Mouse (Mus musculus) liver, adult (tissue): Measurements from ENCODE around the gene Psmc5.

Experiments used
- GATA4 ChIP-seq: IDR thresholded peaks from 2 replicates; pipeline ENCODE4 v1.6.1; 2014; ENCODE audit warnings: mild to moderate bottlenecking, low read length; ENCODE audit not compliant: insufficient replicate concordance

The Psmc5 gene

DNA sequence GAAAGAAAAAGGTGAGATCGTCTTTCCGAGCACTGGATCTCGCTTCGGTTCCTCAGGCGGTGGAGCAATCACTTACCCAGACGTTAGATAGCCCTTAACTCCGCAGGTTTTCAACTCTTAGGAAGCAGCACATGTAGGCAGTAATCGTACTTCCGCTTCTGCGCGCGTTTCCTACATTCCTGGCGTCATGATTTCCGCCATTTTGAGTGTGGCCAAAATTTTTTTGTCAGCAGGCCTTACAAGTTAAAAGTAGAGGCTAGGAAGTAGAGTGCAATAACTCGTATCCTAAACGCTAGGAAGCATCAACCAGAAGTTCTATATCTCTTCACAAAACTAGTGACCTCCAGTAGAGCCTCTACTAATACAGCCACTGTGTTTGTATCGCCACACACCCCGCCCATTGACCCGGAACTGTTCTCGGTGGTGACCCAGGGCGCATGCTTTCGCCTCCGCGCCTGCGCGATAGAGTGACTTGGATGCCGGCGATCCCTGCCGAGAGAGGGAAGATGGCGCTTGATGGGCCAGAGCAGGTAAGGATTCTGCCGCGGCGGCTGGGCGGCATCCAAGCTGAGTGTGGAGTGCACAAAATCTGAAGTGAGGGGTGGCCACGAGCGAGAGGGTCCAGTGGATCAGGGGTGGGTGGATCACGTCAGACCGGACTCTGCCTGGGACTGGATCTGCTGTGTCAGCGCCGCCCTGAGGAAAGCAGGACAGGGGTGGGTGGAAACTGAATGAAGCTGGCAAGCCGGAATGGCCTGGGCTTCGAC is at the start of gene Psmc5, which contains the start of gene Ftsj3:
TSS of gene Psmc5 (plus strand) at position 470 of the 767 bp plus-strand sequence.
TSS of gene Ftsj3 (minus strand) at position 395 of the 767 bp plus-strand sequence.
- no peak for TF ChIP-seq GATA4

DNA sequence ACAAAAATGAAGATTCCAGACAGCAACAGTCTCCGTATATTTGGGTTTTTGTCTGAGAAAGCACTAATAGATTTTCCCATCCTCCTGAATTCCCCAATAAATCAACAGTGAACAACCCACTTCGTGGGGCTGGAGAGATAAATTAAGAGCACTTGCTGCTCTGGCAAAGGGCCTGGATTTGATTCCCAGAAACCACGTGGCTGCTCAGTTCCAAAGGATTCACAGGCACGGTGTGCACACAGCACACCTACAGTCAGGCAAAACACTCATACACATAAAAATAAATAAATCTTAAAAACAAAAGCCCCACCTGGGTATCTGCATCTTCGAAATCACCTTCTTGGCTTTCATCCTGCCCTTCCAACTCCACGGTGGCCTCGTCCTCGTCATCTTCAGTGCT is 43.2 kb upstream of the Psmc5 start:
- TF ChIP-seq GATA4 = no peak

DNA sequence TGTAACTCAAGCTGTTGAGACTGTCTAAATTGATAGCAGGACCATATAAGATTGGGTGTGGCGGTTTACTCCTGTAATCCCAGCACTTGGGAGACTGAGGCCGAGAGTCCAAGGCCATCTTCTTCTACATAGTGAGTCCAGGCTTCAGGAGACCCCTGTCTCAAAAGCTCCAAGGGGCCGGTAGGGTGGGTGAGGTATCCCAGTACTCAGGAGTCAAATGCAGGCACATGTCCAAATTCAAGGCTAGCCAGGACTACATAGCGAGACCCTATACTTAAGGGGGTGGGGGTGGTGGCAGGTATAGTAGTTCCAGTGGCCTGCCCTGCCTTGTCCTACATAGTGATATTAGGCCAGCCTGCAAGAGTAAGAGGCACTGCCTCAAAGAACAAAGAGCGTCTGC is 41.1 kb upstream of the Psmc5 start:
- no peak for TF ChIP-seq GATA4

DNA sequence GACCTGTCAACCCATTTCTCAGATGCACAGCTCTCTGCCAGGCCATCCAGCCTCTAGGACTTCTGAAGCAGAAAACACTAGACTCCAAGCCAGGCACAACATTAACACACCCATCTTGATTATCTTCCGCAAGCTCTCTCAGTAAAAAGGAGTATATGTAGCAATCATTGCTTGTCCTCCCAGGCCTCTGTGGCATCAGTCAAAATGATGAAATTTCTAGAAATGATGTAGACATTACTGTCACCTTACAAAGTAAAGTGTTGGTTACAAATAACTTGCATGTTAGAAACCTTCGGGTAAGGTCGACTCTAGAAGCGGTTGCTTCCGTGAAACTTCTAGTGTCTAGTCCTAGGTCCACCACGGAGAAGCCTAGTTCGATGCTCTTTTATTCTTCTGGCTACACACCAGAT is 40.5 kb upstream of the Psmc5 start:
- no peak for TF ChIP-seq GATA4

DNA sequence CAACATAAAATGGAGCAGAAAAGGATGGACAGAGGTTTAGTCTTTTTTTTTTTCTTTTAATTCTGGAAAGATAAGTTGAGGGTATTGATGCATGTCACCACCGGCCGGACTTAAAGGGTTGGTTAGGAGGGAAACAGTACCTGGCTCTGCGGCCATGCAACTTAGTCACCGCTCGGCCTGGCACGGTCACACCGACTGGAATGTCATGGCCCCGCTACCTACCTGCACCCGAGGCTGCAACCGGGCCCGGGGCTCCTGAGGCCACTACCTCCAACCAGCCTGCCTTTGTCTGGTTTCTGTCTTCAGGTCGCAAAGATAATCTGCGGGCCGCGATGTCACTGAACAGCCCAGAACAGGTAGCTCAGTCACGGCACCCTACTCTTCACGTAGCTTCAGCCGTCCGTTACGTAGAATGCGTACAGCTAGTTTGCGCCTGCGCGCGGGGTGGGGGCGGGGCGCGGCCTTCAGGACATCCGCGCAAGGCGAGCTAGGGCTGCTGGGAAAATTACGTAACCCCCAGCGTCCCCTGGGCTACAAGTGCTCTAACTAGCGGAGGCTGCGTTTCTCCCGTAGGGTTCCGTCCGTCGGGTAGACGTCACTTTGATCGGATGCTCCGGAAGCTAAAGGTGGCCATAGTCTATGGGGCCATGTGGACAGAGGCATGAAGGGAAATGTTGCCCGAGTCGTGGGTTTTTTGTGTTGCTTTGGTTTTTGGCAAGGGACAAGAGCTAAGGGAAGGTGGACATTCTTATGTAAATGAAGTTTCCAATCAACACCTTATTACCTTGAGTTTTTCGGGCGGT is 39.8 kb upstream of the Psmc5 start, which contains the start of gene Ccdc47:
TSS of gene Ccdc47 (minus strand) at position 418 of the 803 bp plus-strand sequence.
- no peak for TF ChIP-seq GATA4

DNA sequence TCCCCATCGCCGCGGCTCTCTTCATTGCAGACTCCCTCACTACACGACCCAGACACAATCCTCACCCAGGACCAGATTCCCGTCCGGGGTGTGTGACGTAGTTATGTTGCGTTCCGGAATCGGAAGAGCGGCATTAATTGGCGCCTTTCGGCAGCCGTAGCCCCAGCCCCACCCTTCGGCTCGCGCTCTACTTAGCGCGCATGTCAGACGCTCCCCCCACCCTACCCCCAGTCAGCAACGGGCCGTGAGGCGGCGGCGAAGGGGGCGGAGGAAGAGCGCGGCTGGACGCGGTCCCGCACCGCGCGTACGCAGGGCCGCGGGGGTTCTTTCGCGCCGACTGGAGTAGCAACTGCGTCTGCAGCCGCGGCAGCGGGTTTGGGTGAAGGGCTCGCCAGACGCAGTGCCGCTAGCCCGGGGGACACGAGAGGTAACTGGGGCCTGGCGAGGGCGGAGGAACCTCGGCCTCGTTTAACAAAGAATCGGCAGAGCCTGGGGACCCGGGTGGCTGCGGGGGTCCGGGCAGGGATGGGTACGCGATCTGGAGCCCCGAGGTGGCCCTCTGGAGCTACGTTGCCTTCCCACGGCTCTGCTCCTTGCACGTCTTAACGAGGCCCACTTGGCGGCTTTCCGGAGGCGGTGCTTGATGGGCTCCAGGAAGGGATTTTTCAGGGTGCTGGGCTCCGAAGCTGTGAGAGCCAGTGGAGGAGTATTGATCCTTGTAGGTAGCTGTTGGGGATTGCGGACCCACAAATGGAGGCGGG is 39.0 kb upstream of the Psmc5 start, which contains the start of gene Ddx42:
TSS of gene Ddx42 (plus strand) at position 197 of the 761 bp plus-strand sequence.
- no peak for TF ChIP-seq GATA4

DNA sequence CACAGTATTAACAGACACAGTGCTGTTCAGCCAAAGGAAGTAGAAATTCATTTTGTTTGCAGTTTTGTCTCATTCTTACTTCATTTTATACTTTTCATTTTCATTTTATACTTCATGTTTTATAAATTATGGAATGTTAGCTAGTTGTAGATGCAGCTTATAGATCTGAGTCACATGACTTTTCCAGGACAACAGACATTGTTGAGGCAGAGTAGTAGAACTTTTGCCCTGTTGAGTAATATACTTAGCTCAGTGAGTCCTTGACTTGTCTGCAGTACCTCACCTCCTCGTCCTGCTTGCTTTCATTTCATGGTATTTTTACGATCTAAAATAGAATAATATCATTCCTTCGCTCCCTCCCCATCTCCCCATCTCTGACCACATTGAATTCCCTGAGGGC is 35.4 kb upstream of the Psmc5 start:
- no peak for TF ChIP-seq GATA4

DNA sequence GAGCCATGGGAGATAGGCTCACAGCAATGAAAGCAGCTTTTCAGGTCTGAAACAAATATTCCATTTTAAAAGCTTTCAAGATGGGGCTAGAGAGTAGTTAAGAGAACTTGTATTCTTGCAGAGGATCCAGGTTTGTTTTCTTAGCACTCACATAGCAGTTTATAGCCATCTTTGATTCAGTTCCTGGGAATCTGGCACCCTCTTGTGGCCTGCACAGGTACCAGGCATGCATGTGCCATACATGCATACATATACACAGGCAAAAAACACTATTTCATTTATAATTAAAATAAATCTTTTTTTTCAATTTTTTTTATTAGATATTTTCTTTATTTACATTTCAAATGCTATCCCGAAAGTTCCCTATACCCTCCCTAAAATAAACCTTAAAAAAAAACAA is 9.1 kb upstream of the Psmc5 start:
- TF ChIP-seq GATA4 = no peak

DNA sequence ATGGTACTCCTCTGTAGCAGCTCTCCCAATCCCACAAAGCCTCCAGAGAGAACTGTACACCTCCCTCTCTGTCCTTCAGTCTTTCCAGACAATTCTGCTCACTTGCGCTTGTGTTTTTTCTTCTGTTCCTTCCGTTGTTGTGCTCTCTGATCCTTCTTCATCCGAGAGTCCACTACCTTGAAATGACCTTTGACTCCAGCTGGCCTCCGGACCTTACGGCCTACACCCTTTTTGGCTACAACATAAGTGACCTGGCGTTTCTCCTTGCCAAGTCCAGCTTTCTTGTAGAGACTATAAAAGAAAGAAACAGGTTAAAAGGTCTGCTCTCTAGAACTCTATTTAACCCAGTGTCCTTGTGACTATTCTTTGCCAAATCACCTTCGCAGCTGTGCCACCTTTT is 6.6 kb upstream of the Psmc5 start:
- no peak for TF ChIP-seq GATA4

DNA sequence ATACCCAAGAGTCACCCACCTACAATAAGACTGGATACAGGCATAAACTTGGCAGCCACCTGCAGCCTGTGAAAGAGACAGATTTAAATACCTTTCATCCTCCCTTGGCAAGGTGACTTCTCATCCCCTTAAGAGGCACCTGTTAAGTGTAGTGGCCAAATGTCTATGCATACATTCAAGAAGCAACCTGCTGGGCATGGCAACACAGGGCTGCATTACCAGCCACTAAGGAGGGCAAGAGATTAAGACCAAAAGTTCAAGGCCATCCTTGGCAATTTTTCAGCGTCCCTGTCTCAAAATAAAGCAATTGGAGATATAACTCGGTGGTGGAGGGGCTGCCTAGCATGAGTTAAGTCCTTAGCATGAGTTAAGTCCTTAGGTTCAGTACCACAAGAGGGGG is 1.2 kb upstream of the Psmc5 start:
- no peak for TF ChIP-seq GATA4

DNA sequence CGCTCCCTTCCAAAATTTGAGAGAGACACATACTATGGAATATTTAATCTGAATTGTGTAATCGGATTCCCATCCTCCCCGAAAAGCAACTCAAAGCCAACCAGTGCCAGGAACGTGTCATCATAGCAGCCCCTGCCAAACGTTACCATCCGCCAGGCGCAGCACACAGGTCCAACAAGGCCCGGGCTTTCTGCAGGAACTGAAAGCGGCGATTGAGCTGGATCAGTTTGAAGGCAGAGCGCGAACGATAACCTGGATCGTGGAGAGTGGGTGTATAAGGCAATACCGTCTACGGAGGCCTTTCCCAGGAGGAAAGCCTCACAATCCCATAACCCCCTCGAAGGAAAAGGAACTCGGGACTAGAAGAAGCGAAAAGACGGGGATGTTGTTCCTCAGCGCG is 780 bp upstream of the Psmc5 start:
- TF ChIP-seq GATA4 = no peak

DNA sequence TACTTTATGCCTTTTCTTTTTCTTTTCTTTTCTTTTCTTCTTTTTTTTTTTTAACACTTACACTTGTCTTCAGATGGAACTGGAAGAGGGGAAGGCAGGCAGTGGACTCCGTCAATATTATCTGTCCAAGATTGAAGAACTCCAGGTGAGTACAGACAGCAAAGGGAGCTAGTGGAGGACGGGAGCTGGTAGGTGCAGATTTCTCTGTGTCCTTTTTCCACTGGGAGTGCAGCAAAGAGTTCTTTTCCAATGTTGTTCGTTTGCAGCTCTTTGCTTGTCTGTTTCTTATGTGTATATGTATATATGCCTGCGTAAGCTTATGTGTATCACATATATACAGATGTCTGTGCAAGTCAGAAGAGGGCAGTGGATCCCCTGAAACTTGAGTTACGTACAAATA is 821 bp downstream of the Psmc5 start:
- no peak for TF ChIP-seq GATA4

DNA sequence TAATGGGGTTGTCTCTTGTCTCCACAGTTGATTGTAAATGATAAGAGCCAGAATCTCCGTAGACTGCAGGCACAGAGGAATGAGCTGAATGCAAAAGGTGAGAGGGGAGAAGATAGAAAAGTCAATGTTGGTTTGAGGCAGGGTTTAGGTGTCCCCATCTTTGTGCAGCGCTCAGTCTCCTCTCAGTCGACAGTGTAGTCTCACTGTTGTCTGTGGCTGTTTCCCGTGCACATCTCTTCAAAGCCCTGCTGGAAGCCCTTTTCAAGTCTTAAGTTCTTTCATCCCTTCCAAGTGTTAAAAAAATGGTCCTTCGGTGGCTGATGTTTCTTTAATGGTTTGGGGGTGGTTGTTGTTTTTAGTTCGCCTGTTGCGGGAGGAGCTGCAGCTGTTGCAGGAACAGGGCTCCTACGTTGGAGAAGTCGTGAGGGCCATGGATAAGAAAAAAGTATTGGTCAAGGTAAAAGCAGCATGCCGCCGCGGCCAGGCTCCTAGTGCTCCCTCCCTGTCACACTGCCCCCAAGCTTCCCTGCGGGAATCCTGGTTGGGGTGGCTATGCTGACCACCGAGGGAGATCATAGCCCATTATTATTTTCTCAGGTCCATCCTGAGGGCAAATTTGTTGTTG is 5.0 kb downstream of the Psmc5 start:
- no peak for TF ChIP-seq GATA4

DNA sequence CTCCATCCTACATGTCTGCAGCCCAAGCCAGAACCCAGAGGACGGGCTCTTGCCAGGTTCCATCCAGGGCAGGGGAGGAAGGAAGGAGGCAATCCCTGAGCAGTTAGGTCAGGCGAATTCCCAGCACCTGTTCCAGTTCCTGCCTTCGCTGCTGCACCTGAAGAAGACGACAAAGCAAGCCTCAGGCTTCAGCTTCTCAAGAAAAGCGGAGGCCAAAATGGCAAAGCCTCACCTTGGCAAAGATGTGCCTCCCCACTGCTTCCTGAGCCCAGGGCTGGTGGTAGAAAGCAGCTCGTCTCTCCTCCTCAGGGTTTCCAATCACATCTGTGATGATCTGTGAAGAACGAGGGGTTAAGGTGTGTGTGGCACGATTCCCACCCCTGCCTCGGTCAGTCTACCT is 8.0 kb downstream of the Psmc5 start:
- TF ChIP-seq GATA4 = no peak

DNA sequence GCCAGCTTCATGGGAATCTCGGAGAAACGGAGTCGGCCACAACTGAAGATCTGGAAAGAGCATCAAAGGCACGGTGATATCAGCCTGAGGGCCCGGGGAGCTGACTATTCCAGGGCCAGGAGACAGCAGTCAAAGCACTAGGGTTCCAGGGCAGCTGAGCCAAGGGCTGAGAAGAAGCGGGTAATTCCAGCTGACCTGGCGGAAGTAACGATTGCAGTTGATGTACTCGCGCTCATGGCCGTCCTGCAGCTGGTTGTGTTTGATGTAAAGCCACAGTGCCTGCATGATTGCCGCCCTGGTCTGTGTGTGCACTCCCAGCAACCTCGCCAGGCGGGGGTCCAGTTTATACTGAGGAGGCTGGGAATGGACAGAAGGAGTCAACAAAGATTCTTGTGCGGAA is 9.0 kb downstream of the Psmc5 start:
- TF ChIP-seq GATA4 = no peak
